Mouse (Mus musculus): ENCODE measurements around the gene Il2.
A peak's percentile ranks its signal among the peaks of the same experiment; 100 is the strongest.

Il2 gene

GRCm38 (mm10) chr3:37125655-37126054, at the start of gene Il2:
TSS of gene Il2 (minus strand) at chr3:37125959.
- no peak for DNase-seq

DNA sequence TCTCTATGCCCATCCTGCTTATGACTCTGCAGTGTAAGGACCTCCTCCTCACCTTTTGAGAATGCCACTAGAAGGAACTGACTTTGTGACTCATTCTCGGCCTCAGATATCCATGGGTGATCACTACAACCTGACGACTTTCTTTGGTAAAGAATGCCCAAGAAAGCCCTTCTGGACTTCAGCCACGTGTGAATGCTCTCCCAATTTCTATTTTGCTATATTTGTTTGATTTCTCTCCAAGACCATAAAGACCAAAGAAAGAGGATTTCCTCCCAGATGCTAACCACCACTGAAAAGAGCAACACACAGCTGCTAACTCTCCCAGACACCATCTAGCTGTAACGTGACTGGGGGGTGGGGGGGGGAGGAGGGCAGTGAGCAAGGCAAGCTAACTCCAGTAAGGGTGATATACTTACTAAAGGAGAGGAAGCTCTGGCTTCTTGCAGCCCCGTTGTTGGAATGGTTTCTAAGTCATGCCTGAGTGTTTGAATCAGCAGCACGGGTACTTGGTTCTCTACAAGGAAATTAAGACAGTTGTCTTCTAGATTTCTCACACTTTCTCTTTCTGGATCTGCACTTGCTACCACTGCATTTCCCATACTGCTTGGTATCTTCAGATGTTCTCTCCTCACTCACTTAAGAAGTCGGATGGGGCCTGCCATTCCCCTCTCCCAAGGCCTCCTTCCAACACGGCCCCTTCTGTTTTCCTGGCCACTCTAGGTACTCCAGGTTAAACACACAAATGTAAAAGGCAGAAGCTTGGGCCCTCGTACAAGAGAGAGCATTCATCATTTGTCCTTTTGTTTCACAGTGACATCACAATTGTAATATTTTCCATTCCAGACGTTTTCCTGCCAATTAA, 49.2 kb upstream of the Il2 start:
- no peak for DNase-seq

DNA sequence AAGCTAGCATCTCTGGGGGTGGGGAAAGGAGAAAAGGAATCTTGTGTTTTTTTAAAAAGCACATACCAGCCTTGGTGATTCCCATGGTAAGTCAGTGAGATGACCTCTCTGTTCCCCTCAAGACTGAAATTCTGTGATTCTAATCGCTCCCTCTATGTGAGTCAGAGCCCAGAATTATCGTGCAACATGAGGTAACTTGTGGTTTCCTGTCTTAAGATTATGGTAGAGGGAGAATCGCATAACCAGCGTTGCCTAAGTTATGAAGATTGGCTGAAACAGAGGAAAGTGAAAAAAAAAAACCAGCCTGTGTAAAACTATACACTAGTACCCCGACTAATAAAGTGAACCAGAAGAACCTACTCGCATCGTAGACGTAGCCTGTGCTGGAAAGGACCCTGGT, 47.5 kb upstream of the Il2 start:
- no peak for DNase-seq

GRCm38 (mm10) chr3:37169283-37169682, 43.5 kb upstream of the Il2 start:
- DNase-seq: no peak

DNA sequence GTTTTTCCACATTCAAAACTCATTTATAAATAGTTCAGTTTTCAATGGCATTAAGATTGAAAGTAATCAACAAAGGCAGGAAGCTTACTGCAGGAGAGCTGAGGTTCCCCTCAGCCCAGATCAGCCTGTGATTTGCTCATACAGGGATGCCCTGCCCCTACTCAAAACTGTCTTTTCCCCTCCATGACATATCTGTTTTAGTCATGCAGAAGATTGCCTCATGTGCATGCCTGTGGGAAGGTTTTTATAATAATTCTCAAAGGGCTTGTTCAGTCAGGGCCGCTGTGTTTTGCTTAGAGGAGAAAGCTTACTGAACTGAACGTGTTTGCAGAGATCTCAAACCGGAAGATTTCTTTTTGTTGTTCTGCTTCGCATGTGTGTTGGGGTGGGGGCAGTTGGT, 35.3 kb upstream of the Il2 start:
- no peak for DNase-seq

DNA sequence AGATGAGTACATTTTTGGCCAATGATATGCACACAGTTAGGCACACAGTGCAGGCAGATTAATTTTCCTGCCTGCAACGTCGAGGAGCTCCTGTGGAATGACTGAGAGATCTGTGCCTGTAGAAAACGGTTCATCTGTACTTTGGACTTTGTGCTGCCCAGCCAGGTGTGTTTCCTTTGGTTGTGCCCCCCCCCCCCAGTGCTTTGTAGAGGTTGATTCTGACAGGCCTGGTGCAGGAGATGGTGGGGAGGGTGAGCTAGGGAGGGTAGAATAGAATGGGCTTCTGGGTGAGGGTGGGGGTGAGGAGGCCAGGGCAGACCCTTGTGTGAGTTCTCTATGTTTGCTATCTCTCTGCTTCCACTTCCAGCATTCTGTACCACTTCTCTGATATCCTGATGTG, 32.5 kb upstream of the Il2 start:
- DNase-seq: no peak

DNA sequence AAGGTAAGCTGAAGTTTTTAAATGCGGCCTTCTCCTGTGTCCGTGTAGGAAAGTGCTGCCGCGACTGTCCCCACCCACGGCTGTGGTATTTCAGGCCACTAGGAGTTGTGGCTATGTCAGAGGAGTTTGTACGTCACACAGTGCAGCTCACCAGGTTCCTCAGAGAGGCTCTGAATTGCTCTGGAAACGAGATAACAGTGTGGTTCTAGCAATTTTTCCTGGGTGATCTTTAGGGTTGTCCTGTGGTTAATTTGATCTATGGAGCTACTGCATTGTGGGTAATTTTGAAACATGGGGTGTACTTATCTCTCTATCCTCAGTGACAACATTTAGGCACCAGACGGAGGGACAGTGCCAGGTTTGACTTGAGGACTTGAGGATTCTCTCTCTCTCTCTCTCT, 31.3 kb upstream of the Il2 start:
- DNase-seq: no peak

DNA sequence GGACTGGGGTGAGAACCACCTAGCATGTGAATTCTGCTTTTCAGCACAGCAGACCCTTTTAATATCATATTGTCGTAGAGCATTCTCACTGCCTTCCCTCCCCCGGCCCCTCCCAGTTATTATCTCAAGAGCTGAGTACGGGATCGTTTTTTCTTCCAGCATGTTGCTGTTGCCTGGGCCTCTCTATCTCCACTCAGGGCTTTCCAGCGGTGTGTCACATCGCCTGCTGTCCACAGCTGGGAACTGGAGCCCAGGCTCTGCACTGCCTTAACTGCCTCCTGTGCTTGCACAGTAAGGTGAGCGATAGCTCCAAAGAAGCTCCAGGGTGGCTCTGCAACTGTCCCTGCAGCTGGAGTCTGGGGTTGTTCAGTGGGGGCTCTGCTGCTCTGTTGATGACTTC, 28.6 kb upstream of the Il2 start:
- DNase-seq: no peak

GRCm38 (mm10) chr3:37153004-37153403, 27.2 kb upstream of the Il2 start:
- DNase-seq: peak; percentile 8 to 14

- peak; percentile 25 to 28 for DNase-seq
Observed at GRCm38 (mm10) chr3:37152274-37152673, 26.5 kb upstream of the Il2 start.

- no peak for DNase-seq
Observed at GRCm38 (mm10) chr3:37146810-37147209, 21.1 kb upstream of the Il2 start.

- no peak for DNase-seq
Observed at GRCm38 (mm10) chr3:37146406-37146805, 20.6 kb upstream of the Il2 start.

DNA sequence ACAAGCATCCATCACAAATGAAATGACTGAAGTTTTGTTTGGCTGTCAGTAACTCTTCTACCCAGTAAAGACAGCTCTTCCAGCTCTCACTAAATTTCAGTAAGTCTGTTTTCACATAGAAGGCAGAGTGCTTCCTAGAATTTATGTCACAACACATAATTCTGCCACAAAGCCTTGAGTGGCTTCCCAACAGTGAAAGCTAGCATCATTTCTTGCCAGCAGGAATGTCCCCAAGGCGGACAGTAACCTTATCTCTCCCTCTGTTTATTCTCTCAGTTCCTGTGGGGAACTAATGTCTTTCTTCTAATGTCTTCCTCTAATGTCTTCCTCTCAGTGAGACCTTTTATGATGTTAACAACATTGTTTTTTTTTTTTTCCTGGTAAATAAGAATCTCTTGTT, 19.2 kb upstream of the Il2 start:
- no peak for DNase-seq

GRCm38 (mm10) chr3:37141827-37142226, 16.1 kb upstream of the Il2 start:
- no peak for DNase-seq

- DNase-seq: no peak
Observed at GRCm38 (mm10) chr3:37140168-37140906, 14.6 kb upstream of the Il2 start.

GRCm38 (mm10) chr3:37139192-37139591, 13.4 kb upstream of the Il2 start:
- no peak for DNase-seq

DNA sequence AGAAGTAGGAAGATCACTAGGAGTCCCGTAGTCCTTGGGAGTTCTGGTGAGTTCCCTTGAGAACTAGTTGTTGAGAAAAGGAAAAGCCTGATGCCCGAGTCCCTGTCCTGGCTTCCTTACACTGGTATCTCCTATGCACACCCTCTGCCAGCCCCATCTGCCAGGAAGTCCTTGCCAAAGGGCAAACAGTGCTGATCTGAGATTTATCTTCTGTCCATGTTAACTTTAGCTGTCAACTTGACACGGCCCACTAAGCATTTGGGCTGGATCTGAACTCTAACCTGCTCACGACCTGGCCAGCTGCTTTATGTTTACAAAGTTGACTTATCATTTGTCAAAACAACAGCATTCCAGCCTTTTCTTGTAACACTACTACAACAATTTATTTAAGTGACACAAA, 11.5 kb upstream of the Il2 start:
- DNase-seq: no peak

- DNase-seq: no peak
Observed at GRCm38 (mm10) chr3:37129063-37129462, 3.3 kb upstream of the Il2 start.

DNA sequence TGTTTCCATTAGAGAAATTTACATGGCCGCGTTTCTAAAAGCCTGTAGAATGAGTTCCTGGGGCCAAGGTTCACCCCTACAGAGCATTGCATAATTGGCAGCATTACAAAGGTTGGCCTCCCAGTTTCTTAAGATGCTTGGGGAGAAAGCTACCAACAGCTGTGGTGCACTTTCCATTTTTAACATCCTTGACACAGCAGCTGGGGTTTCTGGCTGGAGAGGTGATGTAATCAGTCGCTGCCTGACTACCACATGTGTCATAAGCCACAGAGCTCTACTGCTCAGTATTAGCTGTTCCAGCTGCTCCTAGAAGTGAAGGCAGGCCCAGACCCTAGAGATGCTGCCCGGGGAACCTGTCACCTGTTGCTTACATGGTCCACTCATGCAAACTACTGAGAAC, 2.5 kb upstream of the Il2 start:
- no peak for DNase-seq

DNA sequence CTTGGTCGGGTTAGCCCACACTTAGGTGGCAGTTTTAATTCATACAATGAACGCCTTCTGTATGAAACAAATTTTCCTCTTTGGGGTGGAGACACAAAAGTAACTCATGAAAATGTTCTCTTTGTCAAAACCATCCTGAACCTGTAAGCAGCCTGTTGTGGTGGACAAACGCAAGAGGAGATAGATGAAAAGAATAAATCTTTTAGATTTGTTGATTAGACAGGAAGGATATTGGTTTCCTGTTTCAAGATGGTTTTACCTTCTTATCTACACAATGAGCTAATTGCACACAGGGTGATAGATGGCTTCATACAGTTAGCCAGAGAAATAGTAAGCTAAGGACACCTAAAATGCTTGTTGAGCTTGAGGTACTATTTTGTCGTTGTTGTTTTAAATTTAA, 403 bp upstream of the Il2 start:
- DNase-seq: no peak

DNA sequence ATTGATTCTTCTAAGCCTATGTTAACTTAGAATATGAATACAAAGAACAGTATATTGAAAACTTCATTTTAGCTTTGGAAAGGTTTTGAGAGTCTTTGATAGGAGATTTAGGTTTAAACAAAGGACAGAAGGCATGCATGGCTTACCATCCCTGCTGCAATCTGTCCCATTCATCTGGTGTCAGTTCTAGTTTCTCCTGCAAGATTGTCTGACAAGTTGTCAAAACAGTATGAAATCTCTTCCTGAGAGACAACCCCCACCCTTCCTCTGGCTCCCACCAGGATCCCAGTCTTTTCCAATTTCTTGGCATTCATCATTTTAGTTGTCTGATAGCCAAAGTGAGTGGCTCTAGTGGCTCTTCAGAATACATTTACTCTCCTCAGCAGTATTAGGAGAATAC, 35.0 kb downstream of the Il2 start:
- no peak for DNase-seq

- no peak for DNase-seq
Observed at GRCm38 (mm10) chr3:37084860-37085259, 40.9 kb downstream of the Il2 start.

GRCm38 (mm10) chr3:37073211-37073610, 52.5 kb downstream of the Il2 start:
- peak; percentile 7 to 10 for DNase-seq
